Mouse (Mus musculus): ENCODE measurements at regions not wholly inside any gene's neighbourhood (a gene's known extent, or its start where the extent isn't known, plus 50 kb on each side); places are given as distances from the start of the nearest gene placed in this dataset.

- TF ChIP-seq CTCF (IDR thresholded peaks at IDR 0.05) (no peak), EP300 (IDR thresholded peaks at IDR 0.05; ENCODE audit: insufficient read depth, low read depth, low read length) (no peak), POLR2A (IDR thresholded peaks at IDR 0.05; ENCODE audit: insufficient read depth, low read depth, low read length) (no peak)
Measured at GRCm38 (mm10) chr2:51708701-51709100, 81.4 kb downstream of the Tas2r134 start.
